Mouse (Mus musculus) hindbrain, embryonic 13.5 days (tissue): Measurements from ENCODE around the gene Ssc5d. TPM values are rescaled to one million over a fixed set of nuclear protein-coding genes. Genes with fewer than 3 reads are reported as not detected.
A peak's percentile ranks its signal among the peaks of the same experiment; 100 is the strongest.

Experiments
- ATAC-seq: fragments of 200-750 bp; cut with Nextera tagmentation; 2 replicates; pipeline ENCODE4 v1.8.0; 2017; ENCODE audit warnings: moderate TSS enrichment; ENCODE audit not compliant: low FRiP score
- H3K27ac ChIP-seq: fragments of 300-500 bp; sonication (generic); 2 replicates; pipeline ENCODE4 v1.5.1; 2015; ENCODE audit warnings: inconsistent platforms, mild to moderate bottlenecking, moderate library complexity
- H3K27me3 ChIP-seq: fragments of 300-500 bp; sonication (generic); 2 replicates; pipeline ENCODE4 v1.6.1; 2015; ENCODE audit warnings: mild to moderate bottlenecking, inconsistent platforms
- H3K36me3 ChIP-seq: fragments of 300-500 bp; sonication (generic); 2 replicates; pipeline ENCODE4 v1.6.1; 2015; ENCODE audit warnings: mild to moderate bottlenecking, inconsistent platforms
- H3K4me1 ChIP-seq: fragments of 300-500 bp; sonication (generic); replicated peaks from 2 replicates; pipeline ENCODE4 v1.6.1; 2015; ENCODE audit warnings: inconsistent platforms
- H3K4me2 ChIP-seq: fragments of 300-500 bp; sonication (generic); 2 replicates; pipeline ENCODE4 v1.6.1; 2015; ENCODE audit warnings: inconsistent platforms, mild to moderate bottlenecking, moderate library complexity
- H3K4me3 ChIP-seq: fragments of 300-500 bp; sonication (generic); 2 replicates; pipeline ENCODE4 v1.5.1; 2015; ENCODE audit warnings: mild to moderate bottlenecking, inconsistent platforms
- H3K9ac ChIP-seq: fragments of 300-500 bp; sonication (generic); 2 replicates; pipeline ENCODE4 v1.6.1; 2015; ENCODE audit warnings: mild to moderate bottlenecking, inconsistent platforms
- H3K9me3 ChIP-seq: fragments of 300-500 bp; sonication (generic); 2 replicates; pipeline ENCODE4 v1.6.1; 2016; ENCODE audit warnings: inconsistent platforms
- WGBS: fragments of 180-500 bp; shearing (Covaris S2); methylation state at CpG from one replicate; pipeline ENCODE4 v1.1.7; 2015; 5-methylcytosine and 5-hydroxymethylcytosine counted together
- polyA plus RNA-seq: library from polyadenylated mRNA; unstranded; fragments of >200 nt; fragmentation: Nextera tagmentation; extraction: Ambion mirVana; gene quantifications from 2 replicates; pipeline ENCODE4 v1.2.1, GENCODE M21; 2015

Gene Ssc5d
- polyA plus RNA-seq, 1 experiment from 2014 or later: 0.73 TPM

- 80% methylated on average over 9 of the region's 9 CpGs for WGBS
Measured at GRCm38 (mm10) chr7:4902404-4902803, 23.2 kb upstream of the Ssc5d start.

DNA sequence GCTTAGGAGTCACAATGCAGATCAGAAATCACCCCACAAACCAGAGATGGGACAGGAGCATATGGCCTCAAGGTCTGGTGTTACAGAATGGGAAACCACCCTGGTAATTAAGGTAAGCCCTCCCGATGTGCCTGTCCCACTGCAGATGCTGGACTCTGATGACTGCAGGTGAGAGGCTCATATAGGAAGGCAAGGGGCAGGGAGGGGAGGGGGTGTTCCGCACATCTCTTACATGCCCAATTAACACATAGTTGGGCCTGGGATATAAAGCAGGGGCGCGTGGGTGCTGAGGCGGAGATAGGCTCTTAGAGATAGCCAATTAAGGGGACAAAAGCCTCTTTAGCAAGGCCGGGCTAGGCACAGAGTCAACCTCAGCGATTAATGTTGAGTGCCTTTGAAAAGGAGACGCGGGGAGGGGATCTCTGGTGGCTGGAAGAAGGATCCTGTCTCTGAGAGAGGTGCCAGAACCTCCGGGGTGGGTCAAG is 19.1 kb upstream of the Ssc5d start, which contains the start of gene Gm36210:
Gene Gm36210, minus strand, starts transcription at position 51 of the 485 bp plus-strand sequence.
- no peak within 1 kb of the TSS for H3K4me2 ChIP-seq
- no peaks in the 10 kb centered on the region for H3K27me3 ChIP-seq
- no peaks in the 10 kb centered on the region for H3K9me3 ChIP-seq
- H3K36me3 ChIP-seq: no peaks in the 10 kb centered on the region
- no peaks in the 10 kb centered on the region; the same call in 1 of the 2 replicates for H3K4me1 ChIP-seq
- no peak within 1 kb of the TSS for H3K4me3 ChIP-seq
- ATAC-seq: no peak
- 58% methylated on average over 10 of the region's 10 CpGs for WGBS
- H3K27ac ChIP-seq: no peak within 1 kb of the TSS
- H3K9ac ChIP-seq: no peak within 1 kb of the TSS

More at GRCm38 (mm10) chr7:4902404-4902803, 23.2 kb upstream of the Ssc5d start:
- Histone ChIP-seq H3K36me3 (no peaks in the 10 kb centered on the region), H3K4me1 (peaks cover 21% of the 10 kb centered on the region), H3K27ac (no peak overlapping the region), H3K27me3 (peaks cover 18% of the 10 kb centered on the region), H3K4me3 (no peak overlapping the region), H3K4me2 (no peak overlapping the region), H3K9me3 (no peaks in the 10 kb centered on the region), H3K9ac (no peak overlapping the region)
- ATAC-seq: no peak

- ATAC-seq: no peak
- no peak overlapping the region for H3K4me3 ChIP-seq
- H3K4me1 ChIP-seq: peaks cover 19% of the 10 kb centered on the region
- H3K36me3 ChIP-seq: no peaks in the 10 kb centered on the region
- no peaks in the 10 kb centered on the region for H3K27me3 ChIP-seq
- no peak overlapping the region for H3K9ac ChIP-seq
- 36% methylated on average over 9 of the region's 9 CpGs for WGBS
- no peak overlapping the region for H3K4me2 ChIP-seq
- no peak overlapping the region for H3K27ac ChIP-seq
- H3K9me3 ChIP-seq: no peaks in the 10 kb centered on the region
Measured at GRCm38 (mm10) chr7:4911561-4911960, 14.0 kb upstream of the Ssc5d start.

- peak overlapping the region; percentile 3 for H3K4me3 ChIP-seq
- H3K27me3 ChIP-seq: no peaks in the 10 kb centered on the region
- no peak overlapping the region for H3K27ac ChIP-seq
Measured at GRCm38 (mm10) chr7:4912248-4912647, 13.3 kb upstream of the Ssc5d start.

GRCm38 (mm10) chr7:4915007-4915665 is 10.4 kb upstream of the Ssc5d start, which contains the start of gene Zfp628:
TSS of gene Zfp628 (plus strand) at chr7:4915217.
- peak; percentile 90 for ATAC-seq
- under 1% methylated on average over 52 of the region's 56 CpGs for WGBS
- Histone ChIP-seq H3K36me3 (peaks cover 24% of the 10 kb centered on the region), H3K27ac (peak within 1 kb of the TSS; percentile 99), H3K9me3 (no peaks in the 10 kb centered on the region), H3K4me2 (peak within 1 kb of the TSS; percentile 77), H3K27me3 (no peaks in the 10 kb centered on the region), H3K4me3 (peak within 1 kb of the TSS; percentile 62), H3K4me1 (peaks cover 32% of the 10 kb centered on the region), H3K9ac (peak within 1 kb of the TSS; percentile 89)

More at GRCm38 (mm10) chr7:4912248-4912647, 13.3 kb upstream of the Ssc5d start:
- H3K9ac ChIP-seq: no peak overlapping the region
- H3K9me3 ChIP-seq: no peaks in the 10 kb centered on the region
- H3K4me2 ChIP-seq: no peak overlapping the region
- ATAC-seq: no peak
- no peaks in the 10 kb centered on the region for H3K36me3 ChIP-seq
- peaks cover 26% of the 10 kb centered on the region for H3K4me1 ChIP-seq
- WGBS: 61% methylated on average over 5 of the region's 5 CpGs

DNA sequence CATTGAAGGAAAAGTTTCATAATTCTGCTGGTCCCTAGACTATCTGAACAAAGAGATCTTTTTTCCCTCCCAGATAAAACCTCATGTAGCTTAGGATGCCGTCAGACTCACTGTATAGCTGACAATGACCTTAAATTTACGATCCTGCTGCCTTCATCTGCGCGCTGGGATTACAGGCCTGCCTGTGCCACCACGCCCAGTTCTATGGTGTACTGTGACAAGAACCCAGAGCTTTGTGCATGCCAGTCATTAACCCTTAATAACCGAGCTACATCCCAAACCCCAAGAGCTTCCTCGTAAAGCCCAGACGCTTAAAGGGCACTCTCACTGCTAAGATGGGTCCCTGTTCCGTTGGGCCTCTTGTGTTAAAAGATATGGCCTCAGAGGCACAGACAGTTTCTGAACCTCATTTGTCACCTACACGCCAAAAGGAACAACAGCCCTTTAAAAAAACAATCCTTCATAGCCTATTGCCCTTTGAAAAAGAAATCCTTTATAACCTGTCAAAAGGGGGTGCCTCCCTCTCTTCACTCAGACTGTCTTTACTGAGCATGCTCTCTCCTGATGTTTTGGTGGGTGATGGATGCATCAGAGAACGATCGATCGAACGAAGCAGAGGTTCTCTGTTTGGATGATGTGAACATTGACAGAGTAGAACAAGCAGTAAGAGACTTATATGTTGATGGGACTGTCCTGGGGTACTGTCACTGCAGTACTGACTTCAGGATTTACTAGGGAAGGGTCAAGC is 9.7 kb upstream of the Ssc5d start:
- Histone ChIP-seq H3K4me1 (peaks cover 34% of the 10 kb centered on the region), H3K9me3 (no peaks in the 10 kb centered on the region), H3K36me3 (peaks cover 31% of the 10 kb centered on the region), H3K4me3 (peak overlapping the region; percentile 62), H3K4me2 (peak overlapping the region; percentile 77), H3K27me3 (no peaks in the 10 kb centered on the region), H3K27ac (peak overlapping the region; percentile 99), H3K9ac (peak overlapping the region; percentile 89)
- WGBS: 14% methylated on average over 14 of the region's 14 CpGs
- ATAC-seq: peak; percentile 43

- peak overlapping the region; percentile 89 for H3K9ac ChIP-seq
- peaks cover 50% of the 10 kb centered on the region for H3K4me1 ChIP-seq
- peak overlapping the region; percentile 99; the same call in 1 of the 2 replicates for H3K27ac ChIP-seq
- H3K36me3 ChIP-seq: peaks cover 36% of the 10 kb centered on the region
- H3K27me3 ChIP-seq: no peaks in the 10 kb centered on the region
- no peak overlapping the region for H3K4me3 ChIP-seq
- WGBS: 87% methylated on average over 2 of the region's 2 CpGs
- no peaks in the 10 kb centered on the region for H3K9me3 ChIP-seq
- no peak for ATAC-seq
- H3K4me2 ChIP-seq: no peak overlapping the region
Measured at GRCm38 (mm10) chr7:4917494-4917893, 8.1 kb upstream of the Ssc5d start.

DNA sequence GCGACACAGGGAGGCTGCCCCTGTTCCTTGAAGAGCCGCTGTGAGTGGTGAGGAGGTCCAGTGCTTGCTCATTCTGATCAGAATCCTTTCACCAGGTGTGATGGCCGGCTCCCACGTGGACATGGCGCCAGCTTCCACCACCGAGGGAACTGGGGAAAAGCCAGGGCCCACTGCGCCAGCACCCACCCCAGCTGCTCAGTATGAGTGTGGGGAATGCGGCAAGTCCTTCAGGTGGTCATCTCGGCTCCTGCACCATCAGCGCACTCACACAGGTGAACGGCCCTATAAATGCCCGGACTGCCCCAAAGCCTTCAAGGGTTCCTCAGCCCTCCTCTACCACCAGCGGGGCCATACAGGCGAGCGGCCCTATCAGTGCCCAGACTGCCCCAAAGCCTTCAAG is 6.9 kb upstream of the Ssc5d start:
- 95% methylated on average over 15 of the region's 15 CpGs for WGBS
- Histone ChIP-seq H3K27ac (no peak overlapping the region), H3K9ac (no peak overlapping the region), H3K4me2 (no peak overlapping the region), H3K4me3 (no peak overlapping the region), H3K36me3 (peaks cover 36% of the 10 kb centered on the region), H3K27me3 (no peaks in the 10 kb centered on the region), H3K9me3 (no peaks in the 10 kb centered on the region), H3K4me1 (peaks cover 62% of the 10 kb centered on the region)
- ATAC-seq: no peak

DNA sequence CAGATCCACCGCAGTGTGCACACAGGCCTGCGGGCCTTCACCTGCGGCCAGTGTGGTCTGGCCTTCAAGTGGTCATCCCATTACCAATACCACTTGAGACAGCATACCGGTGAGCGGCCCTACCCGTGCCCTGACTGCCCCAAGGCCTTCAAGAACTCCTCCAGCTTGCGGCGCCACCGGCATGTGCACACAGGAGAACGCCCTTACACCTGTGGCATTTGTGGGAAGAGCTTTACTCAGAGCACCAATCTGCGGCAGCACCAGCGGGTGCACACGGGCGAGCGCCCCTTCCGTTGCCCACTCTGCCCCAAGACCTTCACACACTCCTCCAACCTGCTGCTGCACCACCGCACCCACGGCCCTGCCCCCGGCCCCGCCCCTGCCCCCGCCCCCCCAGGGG is 6.5 kb upstream of the Ssc5d start:
- peaks cover 36% of the 10 kb centered on the region for H3K36me3 ChIP-seq
- H3K27me3 ChIP-seq: no peaks in the 10 kb centered on the region
- no peak overlapping the region for H3K9ac ChIP-seq
- H3K4me2 ChIP-seq: no peak overlapping the region
- no peak overlapping the region for H3K27ac ChIP-seq
- H3K4me1 ChIP-seq: peaks cover 64% of the 10 kb centered on the region
- WGBS: 88% methylated on average over 21 of the region's 21 CpGs
- no peaks in the 10 kb centered on the region for H3K9me3 ChIP-seq
- H3K4me3 ChIP-seq: no peak overlapping the region
- ATAC-seq: no peak

DNA sequence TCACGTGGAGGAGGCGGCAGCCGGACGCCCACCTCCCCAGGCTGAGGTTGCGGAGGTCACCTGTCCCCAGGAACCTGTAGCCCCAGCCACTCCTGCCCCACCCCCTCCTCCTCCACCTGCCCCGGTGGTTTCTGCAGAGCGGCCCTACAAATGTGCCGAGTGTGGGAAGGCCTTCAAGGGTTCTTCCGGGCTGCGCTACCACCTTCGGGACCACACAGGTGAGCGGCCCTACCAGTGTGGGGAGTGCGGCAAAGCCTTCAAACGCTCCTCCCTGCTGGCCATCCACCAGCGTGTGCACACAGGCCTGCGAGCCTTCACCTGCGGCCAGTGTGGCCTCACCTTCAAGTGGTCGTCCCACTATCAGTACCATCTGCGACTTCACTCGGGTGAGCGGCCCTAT is 5.6 kb upstream of the Ssc5d start:
- H3K27ac ChIP-seq: no peak overlapping the region; the same call in 1 of the 2 replicates
- no peak for ATAC-seq
- H3K36me3 ChIP-seq: peaks cover 36% of the 10 kb centered on the region
- H3K4me3 ChIP-seq: no peak overlapping the region
- H3K4me2 ChIP-seq: no peak overlapping the region
- H3K9me3 ChIP-seq: no peaks in the 10 kb centered on the region
- H3K4me1 ChIP-seq: peaks cover 66% of the 10 kb centered on the region
- no peaks in the 10 kb centered on the region for H3K27me3 ChIP-seq
- peak overlapping the region; percentile 80; the same call in 1 of the 2 replicates for H3K9ac ChIP-seq
- 88% methylated on average over 21 of the region's 21 CpGs for WGBS

GRCm38 (mm10) chr7:4920496-4920895 is 5.1 kb upstream of the Ssc5d start:
- Histone ChIP-seq H3K36me3 (peaks cover 36% of the 10 kb centered on the region), H3K4me2 (no peak overlapping the region), H3K9ac (peak overlapping the region; percentile 80; the same call in 1 of the 2 replicates), H3K9me3 (no peaks in the 10 kb centered on the region), H3K4me1 (peaks cover 71% of the 10 kb centered on the region), H3K27ac (peak overlapping the region; percentile 99), H3K27me3 (no peaks in the 10 kb centered on the region), H3K4me3 (no peak overlapping the region)
- WGBS: 90% methylated on average over 19 of the region's 19 CpGs
- ATAC-seq: no peak
